Mouse (Mus musculus): ENCODE measurements around the gene Fam228b.

DNA sequence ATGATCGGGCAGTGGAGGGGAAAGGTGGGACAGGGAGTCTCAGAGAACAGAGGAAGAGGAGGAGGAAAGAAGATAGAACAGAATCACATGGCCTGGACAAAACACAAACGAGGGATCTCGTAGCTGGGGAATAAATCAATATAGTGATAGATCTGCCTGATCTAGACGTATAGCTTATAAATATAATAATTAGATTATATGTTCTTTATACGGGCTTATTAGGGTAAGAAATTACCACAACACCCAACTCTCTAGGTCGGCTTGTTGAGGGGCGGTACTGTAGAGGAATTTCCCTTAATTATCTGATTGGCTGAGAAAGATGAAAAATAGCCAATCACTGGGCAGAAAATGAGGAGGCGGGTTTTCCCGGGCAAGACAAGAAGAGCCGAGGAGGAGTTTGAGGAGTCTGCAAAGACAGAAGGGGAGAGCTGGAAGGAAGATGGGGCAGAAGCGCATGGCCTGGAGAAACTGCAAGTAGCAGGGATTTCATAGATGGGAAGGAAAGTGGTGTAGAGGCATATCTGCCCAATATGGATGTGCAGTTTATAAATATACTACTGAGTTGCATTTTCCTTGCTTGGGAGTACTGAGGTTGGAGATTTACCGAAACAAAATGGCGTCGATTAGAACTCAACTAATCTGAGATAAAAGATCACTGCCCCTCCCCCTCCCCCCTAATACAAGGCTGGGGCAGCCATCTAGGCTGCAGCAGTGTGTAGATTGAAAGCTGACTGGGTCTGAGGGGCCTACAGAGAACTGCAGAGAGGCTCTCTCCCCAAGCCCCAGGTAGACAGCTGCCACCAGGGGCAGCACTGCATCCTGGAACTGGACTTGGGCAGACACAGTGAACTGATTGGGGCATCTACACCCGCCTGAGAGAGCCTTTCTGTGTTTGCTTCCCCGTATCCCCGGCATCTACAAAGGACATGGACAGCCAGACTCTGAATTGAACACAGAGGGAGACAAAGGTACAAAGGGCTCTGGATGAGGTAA lies 49.0 kb downstream of the Fam228b start:
- peak; percentile 14; the same call in 1 of the 2 replicates for TF ChIP-seq CHD2 (IDR thresholded peaks at IDR 0.05; ENCODE audit: low read depth, low read length)
- no peak for TF ChIP-seq ZC3H11A (IDR thresholded peaks at IDR 0.05; ENCODE audit: borderline replicate concordance, low read depth, low read length)
- peak; percentile 20; the same call in 1 of the 2 replicates for TF ChIP-seq HCFC1 (IDR thresholded peaks at IDR 0.05; ENCODE audit: borderline replicate concordance, insufficient read depth, low read length)
- TF ChIP-seq ZNF384 (IDR thresholded peaks at IDR 0.05; ENCODE audit: low read depth, low read length): no peak
- no peak for TF ChIP-seq MAFK (IDR thresholded peaks at IDR 0.05; ENCODE audit: insufficient read depth, low read depth, low read length)

Measured in ES-E14 (cell line).